In genomic region chr17:9566846-9567245, GRCm38 (mm10) we compare ENCODE assay signal across 27 mouse cellular contexts.
DNase-seq lines count a peak whose midpoint lies in the region; ATAC-seq and TF ChIP-seq lines count a peak whose summit lies in the region.
"Had no signal": no experiment of that assay in that cellular context is flagged by ENCODE, and none has a peak within 500 bp of the region (broad histone marks: within the 10 kb centered on the region; RNA-seq: fewer than 3 reads in every experiment).

No protein-coding gene starts in this region.

- H3K4me3 ChIP-seq in midbrain, embryonic 14.5 days (replicated peaks; ENCODE audit: low read depth, low read length), result no peak overlapping the region
- no peak overlapping the region for H3K4me3 ChIP-seq in midbrain, embryonic 10.5 days
- H3K4me3 ChIP-seq in embryonic facial prominence, embryonic 11.5 days (ENCODE audit: low read depth, low read length), result no peak overlapping the region
- no peak overlapping the region for H3K4me3 ChIP-seq in limb, embryonic 14.5 days (replicated peaks; ENCODE audit: low read length)
- H3K4me3 ChIP-seq: hindbrain, embryonic 15.5 days; limb, embryonic 15.5 days; liver, embryonic 13.5 days; midbrain, embryonic 12.5 days; stomach, embryonic 15.5 days had no signal

- H3K9ac ChIP-seq in midbrain, embryonic 14.5 days (replicated peaks; ENCODE audit: low read length), result no peak overlapping the region
- H3K9ac ChIP-seq in embryonic facial prominence, embryonic 11.5 days (replicated peaks; ENCODE audit: low read length), result no peak overlapping the region
- no peak overlapping the region for H3K9ac ChIP-seq in limb, embryonic 14.5 days (ENCODE audit: low read depth, low read length, severe bottlenecking)
- H3K9ac ChIP-seq: hindbrain, embryonic 15.5 days; limb, embryonic 15.5 days; liver, embryonic 13.5 days; midbrain, embryonic 12.5 days; stomach, embryonic 15.5 days had no signal

- no peaks in the 10 kb centered on the region for H3K27me3 ChIP-seq in midbrain, embryonic 14.5 days (ENCODE audit: control insufficient read depth, insufficient read depth, low read length)
- H3K27me3 ChIP-seq in midbrain, embryonic 10.5 days (ENCODE audit: low read depth, poor library complexity, severe bottlenecking), result no peaks in the 10 kb centered on the region
- no peaks in the 10 kb centered on the region for H3K27me3 ChIP-seq in embryonic facial prominence, embryonic 11.5 days (ENCODE audit: control insufficient read depth, insufficient read depth, low read length)
- no peaks in the 10 kb centered on the region for H3K27me3 ChIP-seq in limb, embryonic 14.5 days (ENCODE audit: control insufficient read depth, insufficient read depth, low read length)
- H3K27me3 ChIP-seq: hindbrain, embryonic 15.5 days; limb, embryonic 15.5 days; liver, embryonic 13.5 days; midbrain, embryonic 12.5 days; stomach, embryonic 15.5 days had no signal

- no peak overlapping the region for H3K27ac ChIP-seq in midbrain, embryonic 14.5 days (replicated peaks; ENCODE audit: low read depth, low read length)
- no peak overlapping the region for H3K27ac ChIP-seq in midbrain, embryonic 10.5 days (replicated peaks)
- no peak overlapping the region for H3K27ac ChIP-seq in embryonic facial prominence, embryonic 11.5 days (replicated peaks; ENCODE audit: low read depth, low read length)
- no peak overlapping the region for H3K27ac ChIP-seq in limb, embryonic 14.5 days (replicated peaks; ENCODE audit: low read depth, low read length)
- H3K27ac ChIP-seq: hindbrain, embryonic 15.5 days; kidney, postnatal 0 days; limb, embryonic 15.5 days; liver, embryonic 13.5 days; midbrain, embryonic 12.5 days; stomach, embryonic 15.5 days had no signal

- H3K36me3 ChIP-seq in midbrain, embryonic 14.5 days (ENCODE audit: control insufficient read depth, insufficient read depth, low read length), result no peaks in the 10 kb centered on the region
- no peaks in the 10 kb centered on the region for H3K36me3 ChIP-seq in midbrain, embryonic 10.5 days
- no peaks in the 10 kb centered on the region for H3K36me3 ChIP-seq in embryonic facial prominence, embryonic 11.5 days (replicated peaks; ENCODE audit: control insufficient read depth, insufficient read depth, low read depth, low read length)
- no peaks in the 10 kb centered on the region for H3K36me3 ChIP-seq in limb, embryonic 14.5 days (ENCODE audit: control insufficient read depth, insufficient read depth, low read length)
- H3K36me3 ChIP-seq: hindbrain, embryonic 15.5 days; limb, embryonic 15.5 days; liver, embryonic 13.5 days; midbrain, embryonic 12.5 days; stomach, embryonic 15.5 days had no signal

- DNase-seq in midbrain, embryonic 14.5 days, result peak; percentile 8
- DNase-seq in midbrain, embryonic 10.5 days (ENCODE audit: low spot score), result no peak
- peak; percentile 60 for DNase-seq in embryonic facial prominence, embryonic 11.5 days (ENCODE audit: low spot score)
- DNase-seq in hindlimb bud, embryonic 11.5 days (ENCODE audit: extremely low spot score, low read depth, low spot score), result peak; percentile 6
- peak; percentile 18 for DNase-seq in limb, embryonic 14.5 days (ENCODE audit: low spot score)
- no peak for DNase-seq in frontal cortex, postnatal 36 days (ENCODE audit: low spot score in 2 of 2)
- DNase-seq in lung, postnatal 10 days, result no peak
- DNase-seq: adrenal gland, postnatal 36 days; cerebellum, adult 2 months; cerebellum, postnatal 14 days; gastrocnemius, postnatal 25 days; heart, adult 18-20 months; kidney, adult 8-10 months; kidney, postnatal 4 days; layer of hippocampus, postnatal 36 days; liver, embryonic 13.5 days; lung, adult 2 months; right cerebral cortex, postnatal 25 days had no signal

- ATAC-seq in midbrain, embryonic 14.5 days (ENCODE audit: low FRiP score, low TSS enrichment), result no peak
- ATAC-seq in embryonic facial prominence, embryonic 11.5 days (replicated peaks; ENCODE audit: insufficient number of reproducible peaks, low FRiP score, low TSS enrichment, low read depth), result no peak
- ATAC-seq in limb, embryonic 14.5 days (ENCODE audit: low FRiP score, low read depth), result no peak
- no peak for ATAC-seq in megakaryocyte progenitor cell, adult 5-6 weeks (replicated peaks; ENCODE audit: poor library complexity)
- ATAC-seq: CD4-positive, CD25-positive, alpha-beta regulatory T cell, adult 4 months; forebrain, embryonic 16.5 days had no signal

- no peak overlapping the region for H3K4me2 ChIP-seq in midbrain, embryonic 14.5 days (ENCODE audit: low read length)
- no peak overlapping the region for H3K4me2 ChIP-seq in embryonic facial prominence, embryonic 11.5 days (ENCODE audit: low read depth, low read length)
- peak overlapping the region; percentile 19; the same call in 1 of the 2 replicates for H3K4me2 ChIP-seq in limb, embryonic 14.5 days (replicated peaks; ENCODE audit: low read depth, low read length, severe bottlenecking)
- H3K4me2 ChIP-seq: heart, embryonic 11.5 days; hindbrain, embryonic 15.5 days; limb, embryonic 15.5 days; liver, embryonic 13.5 days; midbrain, embryonic 12.5 days; stomach, embryonic 15.5 days had no signal

- H3K9me3 ChIP-seq in midbrain, embryonic 14.5 days (ENCODE audit: control insufficient read depth, low read length), result no peaks in the 10 kb centered on the region
- H3K9me3 ChIP-seq in midbrain, embryonic 10.5 days (replicated peaks), result no peaks in the 10 kb centered on the region
- no peaks in the 10 kb centered on the region for H3K9me3 ChIP-seq in embryonic facial prominence, embryonic 11.5 days (replicated peaks; ENCODE audit: control insufficient read depth, low read length)
- H3K9me3 ChIP-seq in limb, embryonic 14.5 days (ENCODE audit: control insufficient read depth, low read length), result no peaks in the 10 kb centered on the region
- H3K9me3 ChIP-seq: hindbrain, embryonic 15.5 days; limb, embryonic 15.5 days; liver, embryonic 13.5 days; midbrain, embryonic 12.5 days; stomach, embryonic 15.5 days had no signal

- WGBS in midbrain, embryonic 14.5 days, result 72% methylated on average over 6 of the region's 6 CpGs
- 70% methylated on average over 6 of the region's 6 CpGs for WGBS in midbrain, embryonic 10.5 days
- WGBS in embryonic facial prominence, embryonic 11.5 days, result 34% methylated on average over 6 of the region's 6 CpGs
- 27% methylated on average over 6 of the region's 6 CpGs for WGBS in limb, embryonic 14.5 days

- H3K4me1 ChIP-seq in midbrain, embryonic 14.5 days (ENCODE audit: control insufficient read depth, insufficient read depth, low read length), result no peaks in the 10 kb centered on the region
- peaks cover 2% of the 10 kb centered on the region; the same call in 1 of the 2 replicates for H3K4me1 ChIP-seq in midbrain, embryonic 10.5 days
- H3K4me1 ChIP-seq in embryonic facial prominence, embryonic 11.5 days (ENCODE audit: control insufficient read depth, insufficient read depth, low read length), result no peaks in the 10 kb centered on the region
- no peaks in the 10 kb centered on the region for H3K4me1 ChIP-seq in limb, embryonic 14.5 days (ENCODE audit: control insufficient read depth, insufficient read depth, low read length)
- H3K4me1 ChIP-seq: hindbrain, embryonic 15.5 days; limb, embryonic 15.5 days; liver, embryonic 13.5 days; stomach, embryonic 15.5 days had no signal

- TF ChIP-seq POLR2A in limb, embryonic 14.5 days (IDR thresholded peaks at IDR 0.05; ENCODE audit: borderline replicate concordance, extremely low read depth, insufficient read depth, insufficient read length), result no peak

Comparison
In these comparisons a context has a peak if more than half of its experiments do, and no peak if none do; other contexts are left out.
1. DNase-seq: peak in midbrain, embryonic 14.5 days (single experiment), embryonic facial prominence, embryonic 11.5 days (single experiment), hindlimb bud, embryonic 11.5 days (single experiment) and limb, embryonic 14.5 days (single experiment); none in midbrain, embryonic 10.5 days (single experiment), frontal cortex, postnatal 36 days (0 of 2) and lung, postnatal 10 days (single experiment).